15 mouse cellular contexts compared by ENCODE assay signal in the genomic region with DNA sequence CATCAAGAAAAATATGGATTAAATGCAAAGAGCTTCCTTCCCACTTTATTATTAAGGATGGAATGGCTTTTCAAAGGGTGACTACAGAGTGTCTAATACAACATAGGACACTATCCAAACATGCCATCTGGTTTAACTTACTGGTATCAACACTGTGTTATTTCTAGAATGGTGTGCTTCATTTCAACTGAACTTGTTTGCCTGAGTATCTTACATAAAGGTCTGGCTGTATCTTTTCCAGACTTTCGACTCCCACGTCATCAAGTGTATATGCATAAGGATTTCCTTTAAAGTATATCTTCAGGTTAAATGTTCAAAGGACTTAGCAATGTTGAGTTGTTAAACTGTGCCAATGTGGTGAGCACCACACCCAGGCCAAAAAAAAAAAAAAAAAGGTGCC.
"Had no signal": no experiment of that assay in that cellular context is flagged by ENCODE, and none has a peak within 500 bp of the region (broad histone marks: within the 10 kb centered on the region; RNA-seq: fewer than 3 reads in every experiment).

No protein-coding gene starts in this region.

- H3K27me3 ChIP-seq: intestine, embryonic 15.5 days; limb, embryonic 12.5 days; liver, embryonic 13.5 days; lung, embryonic 15.5 days; megakaryocyte, embryonic 14.5 days; midbrain, embryonic 13.5 days; stomach, embryonic 15.5 days had no signal

- ATAC-seq: intestine, embryonic 15.5 days; liver, postnatal 0 days; midbrain, embryonic 13.5 days had no signal

- H3K4me1 ChIP-seq: intestine, embryonic 15.5 days; liver, embryonic 13.5 days; lung, embryonic 15.5 days; megakaryocyte, embryonic 14.5 days; stomach, embryonic 15.5 days had no signal

- H3K27ac ChIP-seq: intestine, embryonic 15.5 days; limb, embryonic 12.5 days; liver, embryonic 13.5 days; lung, embryonic 15.5 days; macrophage; midbrain, embryonic 13.5 days; stomach, embryonic 15.5 days had no signal

- H3K4me2 ChIP-seq: intestine, embryonic 15.5 days; limb, embryonic 12.5 days; liver, embryonic 13.5 days; lung, embryonic 15.5 days; midbrain, embryonic 13.5 days; stomach, embryonic 15.5 days had no signal

- H3K4me3 ChIP-seq: intestine, embryonic 15.5 days; limb, embryonic 12.5 days; liver, embryonic 13.5 days; lung, embryonic 15.5 days; megakaryocyte, embryonic 14.5 days; midbrain, embryonic 13.5 days; stomach, embryonic 15.5 days had no signal

- H3K36me3 ChIP-seq: intestine, embryonic 15.5 days; limb, embryonic 12.5 days; liver, embryonic 13.5 days; lung, embryonic 15.5 days; midbrain, embryonic 13.5 days; stomach, embryonic 15.5 days had no signal

- H3K9ac ChIP-seq: intestine, embryonic 15.5 days; limb, embryonic 12.5 days; liver, embryonic 13.5 days; liver, postnatal 0 days; lung, embryonic 15.5 days; midbrain, embryonic 13.5 days; stomach, embryonic 15.5 days had no signal

- DNase-seq: kidney, adult 18-20 months; kidney, postnatal 10 days; kidney, postnatal 4 days; liver; liver, embryonic 13.5 days; liver, postnatal 0 days; lung, postnatal 14 days; thymus, postnatal 4 days had no signal

- H3K9me3 ChIP-seq: intestine, embryonic 15.5 days; limb, embryonic 12.5 days; liver, embryonic 13.5 days; lung, embryonic 15.5 days; megakaryocyte, embryonic 14.5 days; midbrain, embryonic 13.5 days; stomach, embryonic 15.5 days had no signal
